Mouse (Mus musculus) neural tube, embryonic 12.5 days (tissue): Measurements from ENCODE around the gene Rps6. TPM values are rescaled to one million over a fixed set of nuclear protein-coding genes. Genes with fewer than 3 reads are reported as not detected.

ENCODE experiments used
- ATAC-seq: fragments of 200-750 bp; cut with Nextera tagmentation; 2 replicates; pipeline ENCODE4 v1.8.0; 2017; ENCODE audit warnings: low read depth, mild to moderate bottlenecking, moderate TSS enrichment, moderate library complexity; ENCODE audit not compliant: low FRiP score
- H3K27ac ChIP-seq: fragments of 300-500 bp; sonication (generic); 2 replicates; pipeline ENCODE4 v1.5.1; 2016
- H3K27me3 ChIP-seq: fragments of 300-500 bp; sonication (generic); replicated peaks from 2 replicates; pipeline ENCODE4 v1.6.1; 2016; ENCODE audit warnings: mild to moderate bottlenecking
- H3K36me3 ChIP-seq: fragments of 300-500 bp; sonication (generic); 2 replicates; pipeline ENCODE4 v1.6.1; 2016; ENCODE audit warnings: mild to moderate bottlenecking
- H3K4me1 ChIP-seq: fragments of 300-500 bp; sonication (generic); 2 replicates; pipeline ENCODE4 v1.6.1; 2016
- H3K4me2 ChIP-seq: fragments of 300-500 bp; sonication (generic); replicated peaks from 2 replicates; pipeline ENCODE4 v1.6.1; 2016; ENCODE audit warnings: mild to moderate bottlenecking
- H3K4me3 ChIP-seq: fragments of 300-500 bp; sonication (generic); 2 replicates; pipeline ENCODE4 v1.5.1; 2016
- H3K9ac ChIP-seq: fragments of 300-500 bp; sonication (generic); 2 replicates; pipeline ENCODE4 v1.6.1; 2016; ENCODE audit warnings: mild to moderate bottlenecking
- H3K9me3 ChIP-seq: fragments of 300-500 bp; sonication (generic); 2 replicates; pipeline ENCODE4 v1.6.1; 2016; ENCODE audit warnings: mild to moderate bottlenecking
- WGBS: fragments of 180-500 bp; shearing (Covaris S2); methylation state at CpG from one replicate; pipeline ENCODE4 v1.1.7; 2016; 5-methylcytosine and 5-hydroxymethylcytosine counted together
- polyA plus RNA-seq: library from polyadenylated mRNA; unstranded; fragments of >200 nt; fragmentation: Nextera tagmentation; extraction: Ambion mirVana; gene quantifications from 2 replicates; pipeline ENCODE4 v1.2.1, GENCODE M21; 2016

Gene Rps6
- polyA plus RNA-seq, 1 experiment from 2014 or later, result 495 TPM

GRCm38 (mm10) chr4:86879477-86879876 is 22.3 kb upstream of the Rps6 start:
- Histone ChIP-seq H3K4me2 (no peak overlapping the region), H3K4me1 (peaks cover 3% of the 10 kb centered on the region; the same call in 1 of the 2 replicates), H3K4me3 (no peak overlapping the region), H3K9ac (no peak overlapping the region), H3K27me3 (no peaks in the 10 kb centered on the region), H3K9me3 (no peaks in the 10 kb centered on the region), H3K27ac (no peak overlapping the region), H3K36me3 (no peaks in the 10 kb centered on the region)
- no peak for ATAC-seq
- WGBS, result 95% methylated on average over 2 of the region's 2 CpGs

- Histone ChIP-seq H3K27me3 (no peaks in the 10 kb centered on the region), H3K4me2 (peak within 1 kb of the TSS; percentile 93), H3K9ac (peak within 1 kb of the TSS; percentile 68), H3K27ac (no peak within 1 kb of the TSS), H3K36me3 (no peaks in the 10 kb centered on the region), H3K4me3 (peak within 1 kb of the TSS; percentile 64), H3K9me3 (no peaks in the 10 kb centered on the region), H3K4me1 (peaks cover 7% of the 10 kb centered on the region; the same call in 1 of the 2 replicates)
- ATAC-seq, result peak; percentile 92
- WGBS, result under 1% methylated on average over 60 of the region's 60 CpGs
These were observed 17.1 kb upstream of the Rps6 start, which contains the start of gene Acer2 for GRCm38 (mm10) chr4:86874146-86874847. TSS of gene Acer2 (plus strand) at chr4:86874396.

GRCm38 (mm10) chr4:86873072-86873471 is 15.9 kb upstream of the Rps6 start:
- Histone ChIP-seq H3K4me2 (no peak overlapping the region), H3K9ac (no peak overlapping the region), H3K9me3 (no peaks in the 10 kb centered on the region), H3K36me3 (no peaks in the 10 kb centered on the region), H3K4me1 (peaks cover 7% of the 10 kb centered on the region; the same call in 1 of the 2 replicates), H3K27ac (no peak overlapping the region), H3K4me3 (no peak overlapping the region), H3K27me3 (no peaks in the 10 kb centered on the region)
- WGBS, result 59% methylated on average over 4 of the region's 4 CpGs
- ATAC-seq, result no peak

GRCm38 (mm10) chr4:86871988-86872387 is 14.8 kb upstream of the Rps6 start:
- no peaks in the 10 kb centered on the region for H3K9me3 ChIP-seq
- no peaks in the 10 kb centered on the region for H3K36me3 ChIP-seq
- no peak overlapping the region for H3K4me3 ChIP-seq
- H3K9ac ChIP-seq, result no peak overlapping the region
- H3K27me3 ChIP-seq, result no peaks in the 10 kb centered on the region
- H3K4me1 ChIP-seq, result peaks cover 7% of the 10 kb centered on the region; the same call in 1 of the 2 replicates
- no peak for ATAC-seq
- H3K4me2 ChIP-seq, result no peak overlapping the region
- no peak overlapping the region for H3K27ac ChIP-seq

- Histone ChIP-seq H3K36me3 (no peaks in the 10 kb centered on the region), H3K9me3 (no peaks in the 10 kb centered on the region), H3K4me1 (no peaks in the 10 kb centered on the region), H3K27me3 (no peaks in the 10 kb centered on the region), H3K4me3 (no peak overlapping the region), H3K4me2 (no peak overlapping the region), H3K27ac (no peak overlapping the region), H3K9ac (no peak overlapping the region)
- no peak for ATAC-seq
- 82% methylated on average over 5 of the region's 5 CpGs for WGBS
These were observed 6.9 kb upstream of the Rps6 start for GRCm38 (mm10) chr4:86864087-86864486.

GRCm38 (mm10) chr4:86858070-86858440 is 843 bp upstream of the Rps6 start:
- H3K36me3 ChIP-seq, result peaks cover 22% of the 10 kb centered on the region
- no peaks in the 10 kb centered on the region for H3K9me3 ChIP-seq
- peak overlapping the region; percentile 70 for H3K9ac ChIP-seq
- ATAC-seq, result no peak; the same call in 1 of the 2 replicates
- no peak overlapping the region for H3K27ac ChIP-seq
- peak overlapping the region; percentile 82 for H3K4me2 ChIP-seq
- 61% methylated on average over 12 of the region's 12 CpGs for WGBS
- H3K4me1 ChIP-seq, result peaks cover 11% of the 10 kb centered on the region; the same call in 1 of the 2 replicates
- H3K27me3 ChIP-seq, result no peaks in the 10 kb centered on the region
- peak overlapping the region; percentile 99 for H3K4me3 ChIP-seq

GRCm38 (mm10) chr4:86856304-86857112 is 704 bp downstream of the Rps6 start:
- ATAC-seq, result peak; percentile 21
- Histone ChIP-seq H3K27me3 (no peaks in the 10 kb centered on the region), H3K9ac (peak overlapping the region; percentile 99), H3K4me3 (peak overlapping the region; percentile 99), H3K27ac (peak overlapping the region; percentile 93), H3K9me3 (no peaks in the 10 kb centered on the region), H3K4me2 (peak overlapping the region; percentile 82), H3K36me3 (peaks cover 30% of the 10 kb centered on the region), H3K4me1 (peaks cover 11% of the 10 kb centered on the region; the same call in 1 of the 2 replicates)
- WGBS, result 2% methylated on average over 50 of the region's 50 CpGs

GRCm38 (mm10) chr4:86852813-86853590 is 4.2 kb downstream of the Rps6 start:
- Histone ChIP-seq H3K9me3 (no peaks in the 10 kb centered on the region), H3K27ac (no peak overlapping the region), H3K36me3 (peaks cover 38% of the 10 kb centered on the region), H3K9ac (no peak overlapping the region), H3K4me1 (peaks cover 8% of the 10 kb centered on the region; the same call in 1 of the 2 replicates), H3K4me2 (no peak overlapping the region), H3K4me3 (no peak overlapping the region), H3K27me3 (no peaks in the 10 kb centered on the region)
- ATAC-seq, result no peak
- WGBS, result 89% methylated on average over 4 of the region's 4 CpGs

- Histone ChIP-seq H3K9ac (no peak overlapping the region), H3K36me3 (peaks cover 43% of the 10 kb centered on the region), H3K9me3 (no peaks in the 10 kb centered on the region), H3K4me2 (no peak overlapping the region), H3K27ac (no peak overlapping the region), H3K4me3 (no peak overlapping the region), H3K4me1 (0 out of 2 replicates have a peak, but pooled peaks cover 5% of the 10 kb centered on the region), H3K27me3 (no peaks in the 10 kb centered on the region)
- WGBS, result 80% methylated on average over 3 of the region's 3 CpGs
- no peak for ATAC-seq
These were observed 5.2 kb downstream of the Rps6 start for GRCm38 (mm10) chr4:86852018-86852417.

GRCm38 (mm10) chr4:86851331-86851730 is 5.9 kb downstream of the Rps6 start:
- Histone ChIP-seq H3K9me3 (no peaks in the 10 kb centered on the region), H3K4me1 (0 out of 2 replicates have a peak, but pooled peaks cover 5% of the 10 kb centered on the region), H3K27me3 (no peaks in the 10 kb centered on the region), H3K36me3 (peaks cover 44% of the 10 kb centered on the region), H3K4me3 (no peak overlapping the region), H3K4me2 (no peak overlapping the region), H3K27ac (no peak overlapping the region), H3K9ac (no peak overlapping the region)
- no peak for ATAC-seq
- 87% methylated on average over 2 of the region's 2 CpGs for WGBS

GRCm38 (mm10) chr4:86847246-86847645 is 10.0 kb downstream of the Rps6 start:
- Histone ChIP-seq H3K9me3 (no peaks in the 10 kb centered on the region), H3K4me3 (no peak overlapping the region), H3K4me1 (no peaks in the 10 kb centered on the region), H3K27ac (no peak overlapping the region), H3K27me3 (no peaks in the 10 kb centered on the region), H3K36me3 (peaks cover 38% of the 10 kb centered on the region), H3K4me2 (no peak overlapping the region), H3K9ac (no peak overlapping the region)
- WGBS, result 92% methylated on average over 2 of the region's 2 CpGs
- ATAC-seq, result no peak

GRCm38 (mm10) chr4:86845384-86845783 is 11.8 kb downstream of the Rps6 start:
- ATAC-seq, result no peak
- no peaks in the 10 kb centered on the region for H3K27me3 ChIP-seq
- no peaks in the 10 kb centered on the region for H3K4me1 ChIP-seq
- no peak overlapping the region for H3K4me3 ChIP-seq
- WGBS, result 97% methylated on average over 3 of the region's 3 CpGs
- peaks cover 42% of the 10 kb centered on the region for H3K36me3 ChIP-seq
- no peak overlapping the region for H3K4me2 ChIP-seq
- no peak overlapping the region for H3K9ac ChIP-seq
- H3K9me3 ChIP-seq, result no peaks in the 10 kb centered on the region
- H3K27ac ChIP-seq, result no peak overlapping the region
